Mouse (Mus musculus) bone marrow, adult 2 months (tissue): Measurements from ENCODE around the gene Cacna1g.

ENCODE experiments used
- CTCF ChIP-seq: fragments of 200-500 bp; IDR thresholded peaks from 2 replicates; pipeline ENCODE4 v1.5.1; 2011; ENCODE audit warnings: low read length, control low read depth; ENCODE audit not compliant: control insufficient read depth, insufficient read depth
- POLR2A ChIP-seq: fragments of 200-500 bp; IDR thresholded peaks from 2 replicates; pipeline ENCODE4 v1.6.1; 2011; ENCODE audit warnings: low read depth, mild to moderate bottlenecking, control low read depth, low read length, borderline replicate concordance; ENCODE audit not compliant: control insufficient read depth

GRCm38 (mm10) chr11:94359168-94359567 is 114.8 kb downstream of the Cacna1g start:
- TF ChIP-seq CTCF (no peak), POLR2A (no peak)
